Mouse (Mus musculus) olfactory bulb, adult 2 months (tissue): ENCODE data around the gene Tctn3. TPM values are rescaled to one million over a fixed set of nuclear protein-coding genes. Genes with fewer than 3 reads are reported as not detected.
A peak's percentile ranks its signal among the peaks of the same experiment; 100 is the strongest.

Source experiments
- H3K27ac ChIP-seq: fragments of 200-500 bp; 2 replicates; pipeline ENCODE4 v1.5.1; 2012; ENCODE audit warnings: low read depth, low read length; ENCODE audit not compliant: insufficient read depth
- H3K4me1 ChIP-seq: fragments of 200-500 bp; 2 replicates; pipeline ENCODE4 v1.6.1; 2012; ENCODE audit warnings: low read length; ENCODE audit not compliant: control insufficient read depth, insufficient read depth
- H3K4me3 ChIP-seq: fragments of 200-500 bp; 2 replicates; pipeline ENCODE4 v1.5.1; 2012; ENCODE audit warnings: mild to moderate bottlenecking, low read depth, low read length, moderate library complexity; ENCODE audit not compliant: insufficient read depth
- CTCF ChIP-seq: fragments of 200-500 bp; IDR thresholded peaks from 2 replicates; pipeline ENCODE4 v1.5.1; 2012; ENCODE audit warnings: low read depth, mild to moderate bottlenecking, low read length, moderate library complexity; ENCODE audit not compliant: insufficient read depth
- POLR2A ChIP-seq: fragments of 200-500 bp; IDR thresholded peaks from 2 replicates; pipeline ENCODE4 v1.6.1; 2012; ENCODE audit warnings: mild to moderate bottlenecking, low read depth, low read length, moderate library complexity; ENCODE audit not compliant: insufficient read depth
- WGBS: fragments of 180-500 bp; shearing (Covaris S2); methylation state at CpG from one replicate; pipeline ENCODE4 v1.1.7; 2018; 5-methylcytosine and 5-hydroxymethylcytosine counted together
- polyA plus RNA-seq: library from polyadenylated mRNA; stranded (reverse); fragments of >200 nt; gene quantifications from 2 replicates; pipeline ENCODE4 v1.2.4, GENCODE M21; 2012; ENCODE audit warnings: low replicate concordance; ENCODE audit not compliant: missing spikeins, insufficient read depth, insufficient read length

Tctn3 gene
- polyA plus RNA-seq, 1 experiment, result not detected

GRCm38 (mm10) chr19:40595831-40596230 lies 16.2 kb downstream of the Tctn3 start:
- WGBS, result 54% methylated on average over 8 of the region's 8 CpGs
- Histone ChIP-seq H3K4me1 (no peaks in the 10 kb centered on the region), H3K4me3 (no peak overlapping the region), H3K27ac (no peak overlapping the region)
- TF ChIP-seq CTCF (no peak), POLR2A (no peak)

GRCm38 (mm10) chr19:40595231-40595630 lies 16.8 kb downstream of the Tctn3 start:
- WGBS, result 83% methylated on average over 3 of the region's 3 CpGs
- H3K4me1 ChIP-seq, result no peaks in the 10 kb centered on the region
- no peak overlapping the region for H3K4me3 ChIP-seq
- no peak for TF ChIP-seq CTCF
- no peak overlapping the region for H3K27ac ChIP-seq

- 0% methylated on average over 10 of the region's 10 CpGs for WGBS
- TF ChIP-seq CTCF (no peak), POLR2A (no peak)
- no peak overlapping the region for H3K27ac ChIP-seq
Observed at GRCm38 (mm10) chr19:40589530-40589880, 22.5 kb downstream of the Tctn3 start.

GRCm38 (mm10) chr19:40588847-40589529 lies 23.0 kb downstream of the Tctn3 start:
- WGBS, result 1% methylated on average over 18 of the region's 18 CpGs
- Histone ChIP-seq H3K4me3 (peak overlapping the region; percentile 43), H3K4me1 (peaks cover 8% of the 10 kb centered on the region), H3K27ac (no peak overlapping the region)
- TF ChIP-seq CTCF (peak; percentile 76), POLR2A (no peak)

More at GRCm38 (mm10) chr19:40589530-40589880, 22.5 kb downstream of the Tctn3 start:
- peak overlapping the region; percentile 43 for H3K4me3 ChIP-seq
- peaks cover 8% of the 10 kb centered on the region for H3K4me1 ChIP-seq

- H3K4me1 ChIP-seq, result peaks cover 8% of the 10 kb centered on the region
- 0 out of 2 replicates have a peak, but pooled peaks have one; percentile 25 for TF ChIP-seq POLR2A
- no peak for TF ChIP-seq CTCF
- under 1% methylated on average over 34 of the region's 34 CpGs for WGBS
- H3K27ac ChIP-seq, result no peak within 1 kb of the TSS
- peak within 1 kb of the TSS; percentile 88 for H3K4me3 ChIP-seq
Observed at GRCm38 (mm10) chr19:40588293-40588654, 23.8 kb downstream of the Tctn3 start, which contains the start of gene Aldh18a1. Gene Aldh18a1 (minus strand): TSS chr19:40588463.

GRCm38 (mm10) chr19:40587491-40588292 lies 24.3 kb downstream of the Tctn3 start:
- H3K27ac ChIP-seq, result no peak overlapping the region
- WGBS, result 2% methylated on average over 30 of the region's 30 CpGs
- peaks cover 8% of the 10 kb centered on the region for H3K4me1 ChIP-seq

GRCm38 (mm10) chr19:40586908-40587307 lies 25.1 kb downstream of the Tctn3 start:
- Histone ChIP-seq H3K4me1 (peaks cover 8% of the 10 kb centered on the region), H3K4me3 (no peak overlapping the region), H3K27ac (no peak overlapping the region)
- TF ChIP-seq CTCF, result no peak
- TF ChIP-seq POLR2A, result no peak
- WGBS, result 64% methylated on average over 7 of the region's 7 CpGs

More at GRCm38 (mm10) chr19:40587491-40588292, 24.3 kb downstream of the Tctn3 start:
- no peak for TF ChIP-seq CTCF
- TF ChIP-seq POLR2A, result no peak
- H3K4me3 ChIP-seq, result peak overlapping the region; percentile 88

- WGBS, result 83% methylated on average over 5 of the region's 5 CpGs
- no peak for TF ChIP-seq CTCF
- no peak for TF ChIP-seq POLR2A
Observed at GRCm38 (mm10) chr19:40581662-40582061, 30.4 kb downstream of the Tctn3 start.

GRCm38 (mm10) chr19:40580902-40581301 lies 31.1 kb downstream of the Tctn3 start:
- H3K4me3 ChIP-seq, result no peak overlapping the region
- WGBS, result 87% methylated on average over 2 of the region's 2 CpGs
- TF ChIP-seq POLR2A (no peak), CTCF (no peak)
- no peaks in the 10 kb centered on the region for H3K4me1 ChIP-seq
- H3K27ac ChIP-seq, result no peak overlapping the region

More at GRCm38 (mm10) chr19:40581662-40582061, 30.4 kb downstream of the Tctn3 start:
- Histone ChIP-seq H3K27ac (no peak overlapping the region), H3K4me3 (no peak overlapping the region), H3K4me1 (no peaks in the 10 kb centered on the region)
